Mouse (Mus musculus) Patski (cell line): ENCODE results near the gene Ppm1b. TPM values are rescaled to one million over a fixed set of nuclear protein-coding genes. Genes with fewer than 3 reads are reported as not detected.

Source experiments
- ATAC-seq: fragments of 100-300 bp; one replicate; pipeline ENCODE4 v1.8.0; 2021
- CTCF ChIA-PET: fragments of 350-600 bp; sonication (Branson Sonifier 250); formaldehyde crosslinking; loops from one replicate; lab custom pipeline; 2022; ENCODE audit warnings: inconsistent platforms; lab: Charles Lee
- POLR2A ChIA-PET: fragments of 350-600 bp; sonication (Branson Sonifier 250); formaldehyde crosslinking; loops from one replicate; lab custom pipeline; 2022; ENCODE audit warnings: antibody characterized with exemption, inconsistent platforms; lab: Charles Lee
- DNase-seq: peaks from one replicate; pipeline ENCODE4 v3.0.0-alpha.2; 2011; ENCODE audit warnings: low read depth, low spot score
- H3K27me3 ChIP-seq: fragments of 371-371 bp; one replicate; pipeline ENCODE4 v1.5.1; 2021
- CTCF ChIP-seq: fragments of 100-300 bp; IDR thresholded peaks from one replicate; pipeline ENCODE4 v1.5.1; 2021
- in situ Hi-C: fragments of 300-500 bp; cut with MboI; formaldehyde crosslinking; loops from 3 replicates; pipeline ENCODE4 v1.11.1; 2018; ENCODE audit warnings: low pct_unique_long_range_greater_than_20kb, mixed read lengths
- polyA plus RNA-seq: library from polyadenylated mRNA; unstranded; gene quantifications from one replicate; pipeline ENCODE4 v1.2.3, GENCODE M21; 2021

The Ppm1b gene
- polyA plus RNA-seq, 1 experiment from 2014 or later: 77.0 TPM

DNA sequence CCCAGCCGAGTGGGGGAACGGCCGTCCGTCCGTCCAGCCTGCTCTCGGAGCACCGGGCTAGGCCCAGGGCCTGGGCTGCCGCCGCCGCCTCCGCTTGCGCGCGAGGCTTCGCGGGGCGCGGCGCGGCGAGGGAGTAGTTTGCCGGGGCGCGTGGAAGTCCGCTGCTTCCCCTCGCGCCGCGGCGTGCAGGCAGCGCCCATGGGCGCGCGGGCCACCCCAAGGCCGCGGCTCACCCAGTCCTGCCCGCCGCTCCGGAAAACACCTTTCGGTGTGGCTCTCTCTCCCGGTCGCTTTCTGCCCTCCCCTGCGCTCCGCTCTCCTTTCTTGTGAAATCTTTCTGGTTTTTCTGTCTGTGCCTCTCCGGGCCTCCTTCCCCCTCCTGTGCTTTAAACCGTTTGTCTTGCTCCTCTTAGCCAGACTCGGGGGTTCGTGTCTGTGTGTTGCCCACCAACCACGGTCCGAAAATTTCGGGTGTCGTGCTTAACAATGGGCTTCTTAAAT is 1.9 kb downstream of the Ppm1b start:
- no peaks in the 10 kb centered on the region for H3K27me3 ChIP-seq
- ChIA-PET POLR2A (interaction anchor here (0.7 kb wide), 1 partner anchor 1193 kb away, joined by 3 read pairs; no protein-coding TSS in a partner anchor), CTCF (no interaction called here)
- TF ChIP-seq CTCF: no peak
- DNase-seq (no peak), ATAC-seq (no peak)
- in situ Hi-C loops: no loop called here

DNA sequence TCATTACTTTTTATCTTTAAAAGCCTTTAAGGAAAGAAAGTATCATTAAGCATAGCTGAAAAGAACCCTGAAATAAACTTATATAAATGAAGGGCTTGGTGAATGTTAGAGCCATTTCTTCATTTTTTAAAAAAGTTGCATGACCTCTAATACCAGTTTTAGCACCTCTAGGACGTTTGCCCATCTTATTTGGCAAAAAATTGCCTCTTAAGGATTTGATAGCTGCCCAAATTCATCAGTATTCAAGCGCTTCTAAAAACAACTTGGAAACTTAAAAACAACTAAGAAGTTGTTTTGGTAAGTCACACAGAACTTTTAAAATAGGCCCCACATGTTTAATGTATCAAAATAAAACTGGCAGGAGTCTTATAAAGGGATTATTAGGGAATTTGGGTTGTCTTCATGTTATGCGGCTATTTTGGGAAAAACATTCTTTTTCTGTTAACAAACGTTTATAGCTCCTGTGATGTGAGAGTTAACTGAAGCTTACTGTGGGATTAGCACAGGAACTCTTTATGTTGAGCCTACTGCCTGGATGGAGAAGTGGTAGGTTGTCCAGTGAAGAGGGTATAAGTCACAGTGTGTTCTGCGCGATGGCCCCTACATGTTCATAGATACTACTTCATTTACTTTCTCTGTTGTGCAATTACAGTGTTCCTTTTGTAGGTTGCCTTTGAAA is 2.6 kb downstream of the Ppm1b start:
- in situ Hi-C loops: no loop called here
- TF ChIP-seq CTCF: no peak
- ChIA-PET POLR2A (no interaction called here), CTCF (interaction anchor here (1.6 kb wide), 1 partner anchor 25 kb away, joined by 4 read pairs; no protein-coding TSS in a partner anchor)
- ATAC-seq (no peak), DNase-seq (no peak)
- H3K27me3 ChIP-seq: no peaks in the 10 kb centered on the region

DNA sequence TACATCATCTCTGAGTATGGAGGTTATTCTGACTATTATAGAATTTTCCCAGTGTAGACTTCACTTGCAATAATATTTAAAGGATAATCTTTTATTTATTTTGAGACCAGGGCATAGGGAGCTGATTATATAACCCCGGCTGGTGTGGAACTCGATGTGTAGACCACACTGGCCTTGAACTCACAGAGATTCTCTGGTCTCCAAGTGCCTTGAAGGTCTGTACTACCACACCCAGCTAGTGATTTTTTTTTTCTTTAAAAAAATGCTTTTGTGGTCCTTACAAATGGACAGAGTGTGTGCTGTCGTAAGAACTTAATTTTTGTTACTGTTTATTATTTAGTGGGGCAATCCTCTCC is 3.1 kb downstream of the Ppm1b start:
- CTCF ChIA-PET: interaction anchor here (1.6 kb wide), 1 partner anchor 25 kb away, joined by 4 read pairs; no protein-coding TSS in a partner anchor
- TF ChIP-seq CTCF: no peak
- POLR2A ChIA-PET: no interaction called here
- ATAC-seq: no peak
- H3K27me3 ChIP-seq: no peaks in the 10 kb centered on the region
- no peak for DNase-seq
- in situ Hi-C loops: no loop called here

DNA sequence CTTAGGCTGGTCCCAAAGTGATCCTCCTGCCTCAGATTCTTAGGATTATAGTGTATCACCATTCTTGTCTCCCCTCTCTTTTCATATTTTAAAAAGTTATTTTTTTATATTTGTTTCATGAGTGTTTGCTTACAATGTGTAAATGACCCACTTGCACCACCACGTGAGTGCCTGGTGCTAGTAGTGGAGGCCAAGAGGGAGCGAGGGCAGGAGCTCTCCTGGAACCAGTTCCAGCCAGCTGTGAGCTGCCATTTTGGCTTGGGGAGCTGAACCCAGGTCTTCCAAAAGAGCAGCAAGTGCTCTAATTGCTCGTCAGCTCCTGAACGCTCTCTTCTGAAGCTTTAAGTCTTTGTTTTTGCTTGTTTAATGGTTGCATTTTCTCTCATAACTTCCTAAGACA is 3.6 kb downstream of the Ppm1b start:
- ChIA-PET POLR2A (no interaction called here), CTCF (interaction anchor here (1.1 to 1.6 kb wide), 3 partner anchors 13 to 24 kb away, joined by 3 to 4 read pairs (median 3); no protein-coding TSS in a partner anchor)
- ATAC-seq (no peak), DNase-seq (no peak)
- in situ Hi-C loops: no loop called here
- H3K27me3 ChIP-seq: no peaks in the 10 kb centered on the region
- no peak for TF ChIP-seq CTCF

DNA sequence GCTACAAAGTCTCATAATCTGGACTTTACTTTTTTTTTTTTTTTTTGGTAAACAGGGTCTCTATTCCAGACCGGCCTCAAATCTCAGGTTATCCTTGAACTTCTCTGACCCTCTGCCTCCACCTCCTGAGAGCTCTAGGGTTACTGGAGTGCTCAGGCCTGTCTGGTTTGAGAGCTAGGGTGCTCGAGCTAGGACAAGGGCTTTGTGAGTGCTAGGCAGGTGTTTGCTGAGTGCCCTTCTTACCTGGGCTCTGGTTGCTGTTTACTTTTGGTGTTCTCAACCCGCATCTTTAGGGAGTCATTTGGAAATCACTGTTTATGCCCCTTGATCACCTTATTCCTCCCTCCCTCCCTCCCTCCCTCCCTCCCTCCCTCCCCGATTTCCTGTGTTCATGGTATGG is 5.5 kb downstream of the Ppm1b start:
- H3K27me3 ChIP-seq: no peaks in the 10 kb centered on the region
- ChIA-PET POLR2A (no interaction called here), CTCF (interaction anchor here (1.3 kb wide), 1 partner anchor 9 kb away, joined by 5 read pairs; no protein-coding TSS in a partner anchor)
- no peak for ATAC-seq
- no peak for TF ChIP-seq CTCF
- in situ Hi-C loops: no loop called here
- no peak for DNase-seq

DNA sequence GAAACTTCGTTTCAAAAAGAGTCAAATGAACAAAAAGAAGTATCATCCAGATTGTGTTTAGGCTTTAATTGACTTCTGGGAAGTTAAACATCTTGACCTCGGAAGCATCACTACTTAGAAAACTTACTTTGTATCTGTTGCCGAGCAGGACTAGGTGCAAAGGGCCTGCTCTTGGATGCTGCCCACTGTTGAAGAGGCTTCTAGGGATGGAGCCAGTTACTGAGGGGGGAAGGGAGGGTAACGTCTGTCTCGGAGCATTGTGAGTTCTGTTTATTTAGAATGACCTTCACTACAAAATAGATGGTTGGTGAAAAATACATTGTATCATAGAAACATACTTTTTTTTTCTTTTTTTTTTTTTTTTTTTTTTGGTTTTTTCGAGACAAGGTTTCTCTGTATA is 7.1 kb downstream of the Ppm1b start:
- no peak for DNase-seq
- ChIA-PET POLR2A (no interaction called here), CTCF (interaction anchor here (1.7 to 2.4 kb wide), 2 partner anchors 18 to 27 kb away, joined by 4 to 8 read pairs; no protein-coding TSS in a partner anchor)
- H3K27me3 ChIP-seq: no peaks in the 10 kb centered on the region
- TF ChIP-seq CTCF: no peak
- ATAC-seq: no peak
- in situ Hi-C loops: no loop called here

DNA sequence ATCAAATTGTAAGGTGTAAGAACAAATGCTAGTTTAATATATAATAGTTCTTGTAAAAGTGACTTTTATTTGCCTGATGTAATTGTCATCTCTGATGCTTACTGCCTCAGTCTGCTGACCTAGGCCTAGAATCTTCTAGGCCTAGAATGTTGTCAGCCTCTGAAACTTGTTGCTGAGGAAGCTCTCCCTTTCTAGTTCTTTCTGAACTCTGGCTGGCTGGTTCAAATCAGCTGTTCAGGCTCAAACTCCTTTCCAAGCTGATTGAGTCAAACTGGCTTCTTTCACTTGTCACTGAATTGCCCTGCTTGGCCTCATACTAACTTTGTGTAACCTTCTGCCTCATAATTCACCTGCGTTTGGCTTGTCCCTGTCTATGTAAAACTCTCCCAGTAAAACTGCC is 9.7 kb downstream of the Ppm1b start:
- ATAC-seq (no peak), DNase-seq (no peak)
- in situ Hi-C loops: no loop called here
- no peaks in the 10 kb centered on the region for H3K27me3 ChIP-seq
- TF ChIP-seq CTCF: no peak
- ChIA-PET POLR2A (no interaction called here), CTCF (interaction anchor here (2.4 kb wide), 1 partner anchor 15 kb away, joined by 8 read pairs; no protein-coding TSS in a partner anchor)

DNA sequence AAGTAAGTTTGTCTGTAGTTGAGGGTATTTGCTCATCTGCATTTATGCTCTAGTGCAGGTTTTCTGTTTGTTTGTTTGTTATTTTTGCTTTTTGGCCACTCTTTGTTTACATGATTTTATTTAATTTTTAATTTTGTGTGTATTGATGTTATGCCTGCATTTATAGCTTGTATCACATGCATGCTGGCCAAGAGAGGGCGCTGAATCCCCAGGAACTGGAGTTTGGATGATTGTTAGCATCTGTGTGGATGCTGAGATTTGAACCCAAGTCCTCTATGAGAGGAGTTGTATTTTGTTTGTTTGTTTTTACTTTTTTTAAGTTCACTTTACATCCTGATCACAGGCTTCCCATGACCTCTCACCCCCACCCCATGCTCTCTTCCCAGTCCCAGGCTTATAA is 10.5 kb downstream of the Ppm1b start:
- no peaks in the 10 kb centered on the region for H3K27me3 ChIP-seq
- POLR2A ChIA-PET: no interaction called here
- ATAC-seq (no peak), DNase-seq (no peak)
- in situ Hi-C loops: no loop called here
- CTCF ChIA-PET: no interaction called here
- TF ChIP-seq CTCF: no peak

DNA sequence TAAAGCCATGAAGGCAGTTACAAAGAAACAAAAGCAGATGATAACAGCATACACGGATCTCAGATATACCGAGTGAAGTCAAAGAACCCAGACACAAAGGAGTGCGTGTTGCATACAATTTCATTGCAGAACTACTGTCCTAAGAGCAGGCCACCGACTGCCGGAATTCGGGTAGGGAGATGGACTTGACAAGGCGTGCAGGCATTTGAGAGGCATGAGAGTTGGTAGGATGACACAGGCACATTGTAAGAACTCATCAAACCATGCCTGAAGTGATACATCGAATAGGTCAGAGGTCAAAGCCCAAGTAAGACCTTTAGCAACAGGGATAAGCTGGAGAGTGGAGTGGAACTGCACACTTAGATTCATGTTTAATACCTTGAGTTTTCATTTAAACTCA is 13.4 kb downstream of the Ppm1b start:
- POLR2A ChIA-PET: no interaction called here
- CTCF ChIA-PET: interaction anchor here (1.3 to 1.6 kb wide), 2 partner anchors 8 to 10 kb away, joined by 3 to 5 read pairs; no protein-coding TSS in a partner anchor
- ATAC-seq (no peak), DNase-seq (no peak)
- in situ Hi-C loops: no loop called here
- H3K27me3 ChIP-seq: no peaks in the 10 kb centered on the region
- no peak for TF ChIP-seq CTCF

DNA sequence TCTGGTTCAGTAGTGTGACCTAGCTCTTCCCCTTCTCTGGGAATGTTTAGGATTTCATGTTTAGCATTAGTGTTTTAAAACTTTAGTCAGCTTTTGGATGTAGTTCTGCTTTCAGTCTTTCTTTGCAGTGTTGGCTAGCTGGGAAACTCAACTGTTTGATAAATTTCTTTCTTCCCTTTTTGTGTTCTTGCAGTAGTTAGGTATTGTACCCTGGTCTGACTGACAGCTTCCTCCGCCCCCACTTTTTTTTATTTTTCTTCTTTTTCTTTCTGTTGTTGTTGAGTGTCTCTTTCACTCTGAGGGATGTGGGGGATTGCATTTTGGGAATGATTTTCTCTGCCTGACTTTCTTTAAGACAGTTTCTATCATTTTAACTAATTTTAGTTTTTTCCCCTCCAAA is 25.2 kb downstream of the Ppm1b start:
- no peaks in the 10 kb centered on the region for H3K27me3 ChIP-seq
- ChIA-PET CTCF (interaction anchor here (2.1 to 2.3 kb wide), 2 partner anchors 17 to 33 kb away, joined by 6 to 8 read pairs; no protein-coding TSS in a partner anchor), POLR2A (no interaction called here)
- in situ Hi-C loops: no loop called here
- TF ChIP-seq CTCF: no peak
- ATAC-seq (no peak), DNase-seq (no peak)

DNA sequence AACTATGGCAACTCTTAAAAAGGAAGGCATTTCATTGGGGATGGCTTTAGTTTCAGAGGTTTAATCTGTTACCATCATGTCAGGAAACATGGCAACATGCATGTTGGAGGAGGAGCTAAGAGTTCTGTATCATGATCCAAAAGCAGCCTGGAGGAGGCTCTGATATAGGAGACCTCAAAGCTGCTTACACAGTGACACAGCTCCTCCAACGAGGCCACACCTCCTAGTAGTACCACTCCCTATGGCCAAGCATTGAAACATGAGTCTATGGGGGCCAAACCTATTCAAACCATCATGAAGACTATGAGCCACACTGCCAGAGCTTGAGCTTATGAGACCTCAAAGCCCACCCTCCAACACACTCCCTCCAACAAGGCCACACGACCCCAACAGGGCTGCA is 26.2 kb downstream of the Ppm1b start:
- ChIA-PET POLR2A (no interaction called here), CTCF (interaction anchor here (1.1 kb wide), 1 partner anchor 22 kb away, joined by 3 read pairs; no protein-coding TSS in a partner anchor)
- in situ Hi-C loops: no loop called here
- ATAC-seq (no peak), DNase-seq (no peak)
- no peaks in the 10 kb centered on the region for H3K27me3 ChIP-seq
- no peak for TF ChIP-seq CTCF
